ENCODE assay signal across 8 mouse cellular contexts in genomic region chr16:34690334-34691144, GRCm38 (mm10). TPM values are rescaled to one million over a fixed set of nuclear protein-coding genes. Genes with fewer than 3 reads are reported as not detected.
DNase-seq lines count a peak whose midpoint lies in the region; ATAC-seq and TF ChIP-seq lines count a peak whose summit lies in the region.

Ccdc14 (plus strand) TSS chr16:34690616.

- TF ChIP-seq POLR2A in cortical plate, adult 2 months (IDR thresholded peaks at IDR 0.05; ENCODE audit: extremely low read depth, insufficient read depth, low read length), result no peak

- H3K4me3 ChIP-seq in cortical plate, adult 2 months (ENCODE audit: insufficient read depth, low read length), result peak within 1 kb of the TSS; percentile 66

- DNase-seq in gastrocnemius, adult 8-10 months (ENCODE audit: low spot score in 2 of 2), result peak; percentile 81 to 88
- peak; percentile 93 for DNase-seq in induced T-regulatory cell, adult 2 months (ENCODE audit: low read depth)
- DNase-seq in left cerebral cortex, adult 9 months (ENCODE audit: low spot score in 2 of 2), result peak; percentile 49 to 73
- DNase-seq in right cerebral cortex, postnatal 14 days, result peak; percentile 77
- peak; percentile 81 to 89 for DNase-seq in urinary bladder, postnatal 36 days (ENCODE audit: low spot score in 2 of 2)

- no peaks in the 10 kb centered on the region for H3K4me1 ChIP-seq in cortical plate, adult 2 months (ENCODE audit: control insufficient read depth, insufficient read depth, low read length)

- H3K27ac ChIP-seq in cortical plate, adult 2 months (ENCODE audit: insufficient read depth, low read length), result no peak within 1 kb of the TSS

- no peak for TF ChIP-seq CTCF in cortical plate, adult 2 months (IDR thresholded peaks at IDR 0.05; ENCODE audit: extremely low read depth, insufficient read depth, low read length)

- ATAC-seq in activated CD4-positive, CD25-positive, alpha-beta regulatory T cell, adult 4 months, result peak; percentile 86
- peak; percentile 98 for ATAC-seq in megakaryocyte progenitor cell, adult 5-6 weeks (replicated peaks; ENCODE audit: poor library complexity)

RNA-seq across cellular contexts. Expression of gene Ccdc14, which starts in this region (rescaled TPM):
- 1 to 10 TPM; 2.9 to 3.1 TPM for polyA plus RNA-seq in activated CD4-positive, CD25-positive, alpha-beta regulatory T cell, adult 4 months (2017; shearing (Covaris generic))
- 2.4 TPM in 2 replicates for polyA plus RNA-seq in cortical plate, adult 2 months (2012; rRNA removed)
- total RNA-seq in gastrocnemius, adult 8-10 months (2022), result 1 to 10 TPM; 1.5 to 2.4 (median 2.2) TPM
- 11.7 and 14.4 TPM in 2 replicates for total RNA-seq in megakaryocyte progenitor cell, adult 5-6 weeks (2015)
- 10.9 and 13.5 TPM in 2 replicates for total RNA-seq in megakaryocyte progenitor cell, adult 5-6 weeks (2017)
